ENCODE assay signal across 14 mouse cellular contexts in the genomic region with DNA sequence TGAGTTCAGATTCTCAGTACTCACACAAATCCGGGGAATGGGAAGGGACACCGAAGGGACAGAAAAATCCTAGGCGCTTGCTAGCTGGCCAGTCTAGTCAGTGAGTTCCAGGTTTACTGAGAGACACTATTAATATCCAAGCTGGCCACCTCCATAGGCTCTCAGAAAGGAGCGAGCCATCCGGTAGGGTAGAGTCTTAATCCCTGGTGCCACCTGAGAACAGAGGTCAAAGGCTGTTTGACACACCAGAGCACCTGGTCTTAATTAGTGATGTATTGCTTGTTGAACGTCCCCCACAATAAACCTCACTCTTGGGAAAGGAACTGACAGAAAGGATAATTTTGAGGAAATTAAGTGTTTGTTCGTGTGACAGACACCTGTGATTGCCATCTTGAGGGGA.
"Had no signal": no experiment of that assay in that cellular context is flagged by ENCODE, and none has a peak within 500 bp of the region (broad histone marks: within the 10 kb centered on the region; RNA-seq: fewer than 3 reads in every experiment).

No protein-coding gene starts in this region.

- H3K4me2 ChIP-seq: hindbrain, embryonic 14.5 days; limb, embryonic 12.5 days; midbrain, embryonic 13.5 days; neural tube, embryonic 15.5 days had no signal

- H3K27me3 ChIP-seq: limb, embryonic 12.5 days; neural tube, embryonic 15.5 days had no signal

- DNase-seq: kidney, adult 8-10 months; kidney, postnatal 36 days; liver; lung, adult 18-20 months; right cerebral cortex, adult 18-20 months; spleen, adult 18-20 months; thymus, adult 18-20 months; thymus, postnatal 14 days had no signal

- H3K36me3 ChIP-seq: limb, embryonic 12.5 days; midbrain, embryonic 13.5 days; neural tube, embryonic 15.5 days had no signal

- H3K27ac ChIP-seq: hindbrain, embryonic 14.5 days; liver, embryonic 14.5 days; midbrain, embryonic 13.5 days; neural tube, embryonic 15.5 days had no signal

- H3K9ac ChIP-seq: hindbrain, embryonic 14.5 days; limb, embryonic 12.5 days; liver, embryonic 14.5 days; midbrain, embryonic 13.5 days; neural tube, embryonic 15.5 days had no signal

- H3K9me3 ChIP-seq: limb, embryonic 12.5 days; midbrain, embryonic 13.5 days; neural tube, embryonic 15.5 days had no signal

- ATAC-seq: midbrain, embryonic 13.5 days had no signal

- H3K4me3 ChIP-seq: limb, embryonic 12.5 days; midbrain, embryonic 13.5 days; myocyte; neural tube, embryonic 15.5 days had no signal
